Mouse (Mus musculus): ENCODE data around the gene Ugt1a8.

Ugt1a8 gene

GRCm38 (mm10) chr1:88235894-88236415 is 148.3 kb downstream of the Ugt1a8 start:
- no peak for DNase-seq (ENCODE audit: low spot score)

DNA sequence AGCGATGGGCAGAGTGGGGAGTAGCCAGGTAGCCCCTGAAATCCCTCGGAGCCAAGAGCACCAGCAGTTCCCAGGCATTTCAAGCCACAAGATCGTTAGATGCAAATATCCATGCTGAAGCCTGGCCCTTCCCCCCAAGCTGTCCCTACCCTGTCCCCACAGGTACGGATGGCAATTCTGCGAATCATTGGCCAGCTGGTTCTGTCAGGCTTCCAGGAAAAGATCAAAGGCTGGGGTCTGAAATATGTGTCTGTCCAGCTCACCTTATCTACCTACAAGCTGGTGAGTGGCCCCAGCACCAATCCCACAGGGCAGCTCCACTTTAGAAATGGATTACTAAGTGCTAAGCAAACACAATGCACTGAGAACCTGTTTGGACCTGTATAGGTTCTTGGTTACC is 149.7 kb downstream of the Ugt1a8 start:
- DNase-seq (ENCODE audit: low spot score): no peak

DNA sequence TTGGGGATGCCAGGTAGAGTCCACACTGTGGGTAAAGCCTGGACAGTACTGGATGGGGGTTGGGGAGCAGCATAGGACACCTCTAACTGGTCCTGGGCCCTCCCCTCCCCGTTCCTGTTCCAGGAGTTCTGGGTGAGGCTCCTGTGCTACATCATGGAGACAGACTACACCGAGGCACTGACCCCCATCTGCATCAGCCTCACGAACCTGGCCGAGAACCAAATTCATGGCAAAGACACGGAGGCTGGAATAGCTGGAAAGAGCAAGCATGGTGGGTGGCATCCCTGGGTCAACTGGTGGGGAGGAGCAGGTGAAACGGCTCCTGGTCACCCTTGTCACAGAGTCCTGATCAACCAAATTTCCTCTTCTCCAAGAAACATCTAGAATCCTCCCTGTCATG is 151.2 kb downstream of the Ugt1a8 start:
- DNase-seq (ENCODE audit: low spot score): no peak

GRCm38 (mm10) chr1:88240072-88240471 is 152.5 kb downstream of the Ugt1a8 start:
- no peak for DNase-seq (ENCODE audit: low spot score)

- no peak for DNase-seq (ENCODE audit: low spot score)
Observed at GRCm38 (mm10) chr1:88240579-88240978, 153.0 kb downstream of the Ugt1a8 start.

DNA sequence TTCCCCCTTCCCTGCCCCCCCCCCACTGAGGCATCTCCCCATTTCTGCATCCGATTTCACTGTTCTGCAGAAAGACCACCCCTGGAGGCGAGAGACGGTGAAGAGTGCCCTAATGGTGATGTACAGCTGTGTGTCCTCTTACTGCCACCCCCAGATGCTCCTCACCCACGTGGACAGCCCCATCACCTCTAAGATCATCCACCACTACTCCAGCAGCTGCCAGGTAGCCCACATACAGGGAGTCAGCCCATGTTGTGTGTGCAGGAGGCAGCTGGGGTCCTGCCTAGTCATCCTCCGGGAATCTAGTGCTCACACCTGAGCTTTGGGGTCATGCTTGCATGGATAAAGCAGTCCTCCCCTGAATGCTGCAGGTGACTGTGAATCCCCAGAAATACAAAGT is 156.2 kb downstream of the Ugt1a8 start:
- DNase-seq (ENCODE audit: low spot score): no peak

DNA sequence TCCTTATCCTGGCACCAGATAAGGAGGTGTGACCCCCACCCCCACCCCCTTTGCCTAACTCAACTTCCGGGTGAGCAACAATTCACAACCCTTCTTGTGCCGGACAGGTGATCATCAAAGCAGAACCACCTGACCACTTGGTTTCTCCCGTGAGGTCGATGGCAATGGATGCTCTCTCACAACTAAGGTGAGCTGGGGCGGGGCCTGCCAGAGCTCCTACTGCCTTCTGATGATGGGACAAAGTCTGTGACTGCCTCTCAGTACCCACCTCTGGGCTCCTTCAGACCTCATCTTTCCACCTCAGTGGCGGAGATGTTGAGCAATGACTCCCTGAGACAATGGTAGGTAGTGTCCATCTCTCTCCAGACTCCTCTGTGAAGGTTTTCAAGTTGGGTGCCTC is 158.3 kb downstream of the Ugt1a8 start:
- DNase-seq (ENCODE audit: low spot score): no peak

DNA sequence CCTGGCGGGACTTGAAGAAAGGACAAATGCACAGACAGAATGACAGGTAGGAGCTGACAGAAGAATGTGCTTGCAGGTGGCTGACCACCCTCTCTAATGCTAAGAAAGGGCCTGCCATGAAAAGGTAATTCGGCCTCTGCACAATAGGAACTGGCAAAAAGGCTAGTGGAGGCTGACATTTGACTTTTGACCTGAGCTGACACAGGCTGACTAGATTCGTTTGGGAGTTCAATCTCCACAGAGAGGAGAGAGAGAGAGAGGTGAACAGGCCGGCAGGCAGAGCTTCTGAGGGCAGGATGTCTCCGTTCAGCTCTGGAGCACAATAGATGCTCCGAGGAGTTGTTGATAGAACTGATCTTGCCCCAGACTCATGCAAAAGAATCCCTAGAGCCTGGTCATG is 158.8 kb downstream of the Ugt1a8 start:
- no peak for DNase-seq (ENCODE audit: low spot score)

GRCm38 (mm10) chr1:88247660-88248059 is 160.0 kb downstream of the Ugt1a8 start:
- no peak for DNase-seq (ENCODE audit: low spot score)

DNA sequence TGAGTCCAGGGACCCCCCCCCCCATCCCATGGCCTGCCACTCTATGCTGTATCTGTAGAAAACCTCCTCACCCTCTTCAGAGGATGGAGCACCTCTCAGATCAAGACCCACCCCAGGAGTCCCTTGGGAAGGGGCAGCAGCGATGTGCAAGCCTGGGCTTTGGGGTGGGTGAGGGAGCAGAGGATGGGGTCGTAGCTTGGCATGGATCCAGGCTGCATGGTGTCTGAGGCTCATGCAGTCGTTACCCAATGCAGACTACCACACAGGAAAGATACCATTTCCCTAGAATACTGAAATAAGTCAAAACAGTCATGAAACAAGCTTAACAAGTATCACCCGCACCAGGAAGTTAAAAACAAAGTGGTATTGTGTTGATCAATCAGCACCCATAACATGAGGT is 161.0 kb downstream of the Ugt1a8 start:
- no peak for DNase-seq (ENCODE audit: low spot score)

DNA sequence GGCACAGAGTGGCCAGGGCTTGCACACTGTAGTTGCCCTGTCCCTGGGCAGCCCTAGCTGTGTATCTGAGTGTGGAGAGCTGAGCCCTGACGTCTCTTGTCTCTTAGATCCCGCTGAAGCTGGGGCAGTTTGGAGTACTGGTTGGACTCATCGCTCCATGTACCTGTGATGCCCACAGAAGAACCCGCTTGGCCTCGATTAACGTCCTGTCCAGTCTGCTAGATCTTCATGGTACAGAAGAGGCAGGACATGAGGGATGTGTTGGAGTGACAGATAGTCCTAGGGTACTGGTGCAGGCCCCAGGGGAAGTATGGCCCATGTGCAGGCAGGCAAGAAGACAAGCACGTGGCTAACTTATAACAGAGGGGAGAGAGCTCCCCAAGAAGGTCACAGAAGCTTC is 162.0 kb downstream of the Ugt1a8 start:
- no peak for DNase-seq (ENCODE audit: low spot score)

- DNase-seq (ENCODE audit: low spot score): no peak
Observed at GRCm38 (mm10) chr1:88250023-88250422, 162.4 kb downstream of the Ugt1a8 start.

DNA sequence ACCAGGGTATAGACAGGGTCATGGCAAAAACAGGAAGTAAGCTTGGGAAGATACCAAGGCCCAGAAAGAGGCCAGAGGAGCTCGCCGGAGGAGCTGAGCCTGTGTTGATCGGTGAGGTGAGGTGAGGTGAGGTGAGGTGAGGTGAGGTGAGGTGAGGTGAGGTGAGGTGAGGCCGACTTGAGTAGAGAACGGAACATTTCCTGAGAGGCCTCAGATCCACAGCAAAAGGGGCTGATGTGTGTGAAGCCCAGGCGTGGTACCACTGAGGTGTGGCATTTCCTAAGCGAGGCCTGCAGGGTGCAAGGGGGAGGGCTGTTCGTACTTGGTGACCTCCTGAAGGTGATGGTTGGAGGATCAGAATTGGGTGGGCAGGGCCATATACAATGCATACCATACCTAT is 165.5 kb downstream of the Ugt1a8 start:
- DNase-seq (ENCODE audit: low spot score): no peak

DNA sequence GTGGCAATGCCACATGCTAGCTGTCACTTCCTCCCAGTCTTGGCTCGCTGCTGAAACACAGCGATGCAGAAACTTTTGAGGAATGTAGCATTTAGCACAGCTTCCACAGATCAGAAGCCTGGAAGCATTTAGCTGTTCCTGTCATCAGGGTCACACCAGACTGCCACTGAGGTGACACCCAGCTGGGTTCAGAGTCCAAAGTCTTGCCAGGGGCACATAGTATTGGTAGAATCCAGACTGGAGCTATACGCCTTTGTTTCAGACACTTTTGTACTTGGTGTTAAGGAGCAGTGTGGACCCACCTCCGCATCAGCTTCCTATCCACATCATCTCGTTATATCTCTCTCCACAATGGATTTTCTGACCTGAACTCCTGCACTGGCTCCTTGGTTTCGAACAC is 165.9 kb downstream of the Ugt1a8 start:
- DNase-seq (ENCODE audit: low spot score): no peak

DNA sequence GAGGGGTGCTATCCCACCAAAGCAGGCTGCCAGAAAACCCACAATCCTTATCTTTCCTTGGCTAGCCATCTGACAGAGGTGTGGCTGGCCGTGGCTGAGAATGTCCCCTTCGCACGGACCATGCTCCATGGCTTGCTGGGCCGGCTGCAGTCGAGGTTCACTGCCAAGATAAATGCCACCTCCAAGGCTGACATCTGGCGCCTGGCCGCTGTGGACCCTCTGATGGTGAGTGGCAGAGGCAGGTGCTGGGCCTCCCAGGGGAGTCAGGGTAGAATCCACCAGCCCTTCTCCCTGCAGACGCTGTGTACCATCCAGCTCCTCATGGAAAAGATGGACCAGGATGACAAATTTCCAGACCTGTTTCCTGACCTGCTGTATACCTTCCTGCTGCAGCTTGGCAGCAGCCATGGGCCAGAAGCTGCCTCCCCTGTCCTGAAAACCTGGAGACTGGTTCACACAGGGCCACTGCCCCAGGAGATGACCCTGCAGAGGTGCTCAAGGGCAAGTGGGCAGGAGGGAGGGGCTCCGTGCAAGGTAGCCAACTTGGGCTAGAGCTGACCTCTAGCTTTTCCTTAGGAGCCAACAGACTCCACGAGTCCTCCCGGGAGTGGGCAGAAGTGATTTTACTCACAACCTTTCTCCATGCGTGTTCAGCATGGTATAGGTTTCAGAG is 167.3 kb downstream of the Ugt1a8 start:
- DNase-seq (ENCODE audit: low spot score): no peak

GRCm38 (mm10) chr1:88255466-88255857 is 167.8 kb downstream of the Ugt1a8 start:
- DNase-seq (ENCODE audit: low spot score): no peak

GRCm38 (mm10) chr1:88255989-88256754 is 168.6 kb downstream of the Ugt1a8 start:
- DNase-seq (ENCODE audit: low spot score): no peak

GRCm38 (mm10) chr1:88256886-88257663 is 169.5 kb downstream of the Ugt1a8 start:
- DNase-seq (ENCODE audit: low spot score): no peak

- peak; percentile 43 for DNase-seq (ENCODE audit: low spot score)
Observed at GRCm38 (mm10) chr1:88257681-88258080, 170.1 kb downstream of the Ugt1a8 start.

- DNase-seq (ENCODE audit: low spot score): no peak
Observed at GRCm38 (mm10) chr1:88258361-88258760, 170.7 kb downstream of the Ugt1a8 start.

DNA sequence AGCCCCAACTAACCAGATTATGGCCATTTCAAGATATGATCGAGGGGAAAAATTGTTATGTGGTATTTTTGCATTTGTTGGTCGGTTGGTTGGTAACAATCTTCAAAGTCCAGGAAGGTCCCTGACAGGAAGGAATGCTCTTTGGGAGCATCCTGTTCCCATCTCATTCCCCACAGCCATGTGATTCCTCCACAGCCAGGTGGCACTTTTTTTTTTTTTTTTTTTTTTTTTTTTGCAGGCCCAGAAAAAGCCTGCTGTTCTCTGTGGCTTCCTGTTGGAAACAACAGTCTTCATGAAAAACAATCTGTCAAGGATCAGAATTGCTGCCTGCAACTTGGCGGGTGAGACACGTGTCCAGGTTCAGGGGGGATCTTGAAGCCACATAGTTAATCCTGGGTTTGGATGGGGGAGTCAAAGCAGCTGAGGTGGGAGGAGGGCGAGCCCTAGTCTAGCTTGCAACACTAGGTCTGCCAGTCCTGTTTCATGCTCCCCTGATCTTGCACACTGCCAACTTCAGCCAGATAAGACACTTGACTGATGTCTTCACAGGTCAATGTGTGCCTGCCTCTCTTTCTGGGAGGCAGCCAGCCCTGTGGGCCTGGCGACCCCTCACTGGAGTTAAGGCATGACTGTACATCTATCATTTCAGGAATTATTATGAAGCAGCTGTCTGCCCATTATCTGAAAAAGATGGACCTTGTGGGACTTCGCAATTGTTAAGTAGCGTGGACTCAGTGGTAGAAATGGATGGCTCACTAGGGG is 171.4 kb downstream of the Ugt1a8 start:
- DNase-seq (ENCODE audit: low spot score): peak; percentile 47

DNA sequence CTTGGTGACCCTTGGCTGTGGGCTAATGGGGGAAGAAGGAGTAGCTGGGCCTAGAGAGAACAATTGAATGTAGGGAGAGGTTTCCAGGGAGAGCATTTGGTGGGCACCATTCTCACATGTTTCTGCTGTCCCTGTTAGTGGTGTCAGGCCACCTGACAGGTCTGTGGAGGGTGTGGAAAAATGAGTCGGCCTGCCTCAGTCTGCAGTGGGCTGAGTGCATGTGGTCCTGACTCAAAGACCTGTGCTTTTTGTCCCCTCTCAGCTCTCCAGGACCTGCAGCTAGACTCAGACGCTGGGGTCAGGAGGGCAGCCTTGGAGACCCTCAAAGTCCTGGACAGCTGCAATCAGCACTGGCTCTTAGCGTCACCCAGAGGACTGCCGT is 172.0 kb downstream of the Ugt1a8 start:
- DNase-seq (ENCODE audit: low spot score): peak; percentile 51
